In the genomic region with DNA sequence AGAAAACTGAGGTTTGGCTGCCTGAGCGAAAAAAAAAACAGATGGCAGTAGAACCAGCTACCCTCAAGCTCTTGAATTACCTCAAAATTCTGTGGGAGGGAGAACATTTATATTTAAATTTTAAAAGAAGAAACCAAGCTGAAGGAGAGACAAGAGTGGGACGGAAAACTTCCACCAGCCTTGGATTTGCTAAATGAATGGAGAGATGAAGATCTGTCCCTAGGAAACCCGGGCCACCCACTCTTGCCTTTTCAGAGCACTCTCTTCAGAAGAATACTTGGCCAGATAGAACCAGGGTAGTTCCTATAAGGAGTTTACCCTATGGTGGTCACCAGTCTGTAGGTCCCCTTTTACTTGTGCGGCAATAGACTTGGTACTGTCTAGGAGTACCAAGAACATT, we compare ENCODE assay signal across 8 mouse cellular contexts. TPM values are rescaled to one million over a fixed set of nuclear protein-coding genes. Genes with fewer than 3 reads are reported as not detected.
DNase-seq lines count a peak whose midpoint lies in the region; TF ChIP-seq lines count a peak whose summit lies in the region.

No protein-coding gene starts in this region.

- peaks cover 14% of the 10 kb centered on the region for H3K4me1 ChIP-seq in cortical plate, adult 2 months (ENCODE audit: control insufficient read depth, insufficient read depth, low read length)
- peaks cover 34% of the 10 kb centered on the region for H3K4me1 ChIP-seq in hindbrain, embryonic 10.5 days (replicated peaks)

- no peaks in the 10 kb centered on the region for H3K36me3 ChIP-seq in hindbrain, embryonic 10.5 days

- TF ChIP-seq POLR2A in cortical plate, adult 2 months (IDR thresholded peaks at IDR 0.05; ENCODE audit: extremely low read depth, insufficient read depth, low read length): no peak

- no peaks in the 10 kb centered on the region for H3K9me3 ChIP-seq in hindbrain, embryonic 10.5 days

- intact Hi-C loops in left cerebral cortex, postnatal 4 days (cut with DNase I): no loop called here
- intact Hi-C loops in gastrocnemius, postnatal 36 days (cut with DNase I): no loop called here

- H3K27me3 ChIP-seq in hindbrain, embryonic 10.5 days (ENCODE audit: insufficient read depth, poor library complexity, severe bottlenecking): peaks cover 26% of the 10 kb centered on the region

- peak overlapping the region; percentile 86 for H3K27ac ChIP-seq in cortical plate, adult 2 months (ENCODE audit: insufficient read depth, low read length)
- peak overlapping the region; percentile 92 for H3K27ac ChIP-seq in hindbrain, embryonic 10.5 days

- peak; percentile 47 to 56 for DNase-seq in left cerebral cortex, adult 18-20 months (ENCODE audit: low spot score in 2 of 2)
- no peak for DNase-seq in left cerebral cortex, postnatal 4 days
- no peak for DNase-seq in hindbrain, embryonic 10.5 days (ENCODE audit: low spot score)
- peak; percentile 6 for DNase-seq in lung, postnatal 10 days
- DNase-seq in embryo, embryonic 9.5 days (ENCODE audit: extremely low spot score): no peak
- no peak for DNase-seq in gastrocnemius, postnatal 36 days
- DNase-seq in Muller cell, postnatal 12 days (ENCODE audit: inconsistent ontology term): no peak

- 67% methylated on average over 4 of the region's 4 CpGs for WGBS in hindbrain, embryonic 10.5 days

- H3K4me3 ChIP-seq in cortical plate, adult 2 months (ENCODE audit: insufficient read depth, low read length): peak overlapping the region; percentile 90
- peak overlapping the region; percentile 88 for H3K4me3 ChIP-seq in hindbrain, embryonic 10.5 days

- TF ChIP-seq CTCF in cortical plate, adult 2 months (IDR thresholded peaks at IDR 0.05; ENCODE audit: extremely low read depth, insufficient read depth, low read length): no peak

RNA-seq across cellular contexts. Expression of a gene that starts 15.5 kb away (rescaled TPM):
- 100 to 1,000 TPM; 114 to 115 TPM for total RNA-seq in left cerebral cortex, adult 18-20 months (2021)
- total RNA-seq in left cerebral cortex, postnatal 4 days (2021): 10 to 100 TPM; 77.1 to 81.7 TPM
- polyA plus RNA-seq in cortical plate, adult 2 months (2012; rRNA removed): 121 and 122 TPM in 2 replicates
- 60.3 and 69.0 TPM in 2 replicates for polyA plus RNA-seq in hindbrain, embryonic 10.5 days (2016; fragmentation: Nextera tagmentation; extraction: Ambion mirVana)
- 10 to 100 TPM; 26.0 to 31.0 TPM for total RNA-seq in gastrocnemius, postnatal 36 days (2021)

RNA-seq across cellular contexts. Expression of a gene that starts 46.8 kb away (rescaled TPM):
- 100 to 1,000 TPM; 208 to 219 TPM for total RNA-seq in left cerebral cortex, adult 18-20 months (2021)
- 100 to 1,000 TPM; 167 TPM for total RNA-seq in left cerebral cortex, postnatal 4 days (2021)
- 179 and 188 TPM in 2 replicates for polyA plus RNA-seq in cortical plate, adult 2 months (2012; rRNA removed)
- 8.7 and 14.1 TPM in 2 replicates for polyA plus RNA-seq in hindbrain, embryonic 10.5 days (2016; fragmentation: Nextera tagmentation; extraction: Ambion mirVana)
- under 1 TPM; 0.10 to 0.37 TPM for total RNA-seq in gastrocnemius, postnatal 36 days (2021)

Comparison
In these comparisons a context has a peak if more than half of its experiments do, and no peak if none do; other contexts are left out.
1. DNase-seq: peak in left cerebral cortex, adult 18-20 months (2 of 2) and lung, postnatal 10 days (single experiment); none in left cerebral cortex, postnatal 4 days (single experiment), hindbrain, embryonic 10.5 days (single experiment), embryo, embryonic 9.5 days (single experiment), gastrocnemius, postnatal 36 days (0 of 2) and Muller cell, postnatal 12 days (single experiment).
2. RNA of a gene that starts 46.8 kb away (total RNA-seq): 208 to 219 TPM in left cerebral cortex, adult 18-20 months and 167 TPM in left cerebral cortex, postnatal 4 days; 0.10 to 0.37 TPM in gastrocnemius, postnatal 36 days; every median in the first group is over 100 times any median in the second.